Mouse (Mus musculus) MEL (cell line): ENCODE results near the gene Serpinb6d.

ENCODE experiments used
- CHD1 ChIP-seq: IDR thresholded peaks from 2 replicates; pipeline ENCODE4 v1.6.1; 2012; ENCODE audit warnings: low read depth, mild to moderate bottlenecking, inconsistent platforms, low read length, improper control_type of control experiment
- CHD2 ChIP-seq: IDR thresholded peaks from 2 replicates; pipeline ENCODE4 v1.6.1; 2011; ENCODE audit warnings: low read length, improper control_type of control experiment
- CTCF ChIP-seq, 3 experiments: IDR thresholded peaks in 2 of 3; conservative IDR thresholded peaks in 1 of 3; 2 replicates each; pipeline ENCODE4 v1.5.1; 2011 to 2012; ENCODE audit warnings: low read length in 3 of 3, low read depth in 2 of 3, mild to moderate bottlenecking in 2 of 3, improper control_type of control experiment in 1 of 3, inconsistent platforms in 1 of 3, mixed read lengths in 1 of 3, moderate library complexity in 1 of 3; ENCODE audit not compliant: control insufficient read depth in 1 of 3, insufficient read depth in 1 of 3, poor library complexity in 1 of 3, severe bottlenecking in 1 of 3
- ETS1 ChIP-seq: IDR thresholded peaks from 2 replicates; pipeline ENCODE4 v1.6.1; 2012; ENCODE audit warnings: low read depth, mild to moderate bottlenecking, inconsistent platforms, low read length, improper control_type of control experiment, moderate library complexity
- GATA1 ChIP-seq: IDR thresholded peaks from 2 replicates; pipeline ENCODE4 v1.6.1; 2011; ENCODE audit warnings: low read depth, low read length, improper control_type of control experiment
- JUND ChIP-seq: IDR thresholded peaks from 2 replicates; pipeline ENCODE4 v1.6.1; 2011; ENCODE audit warnings: low read depth, mild to moderate bottlenecking, improper control_type of control experiment, low read length
- POLR2A ChIP-seq, 2 experiments: IDR thresholded peaks; 2 replicates each; pipeline ENCODE4 v1.6.1; 2011 to 2012; ENCODE audit warnings: low read length in 2 of 2, mild to moderate bottlenecking in 2 of 2, control low read depth in 1 of 2, improper control_type of control experiment in 1 of 2, low read depth in 1 of 2, moderate library complexity in 1 of 2; ENCODE audit not compliant: control insufficient read depth in 1 of 2, insufficient read depth in 1 of 2, poor library complexity in 1 of 2
- POLR2AphosphoS5 ChIP-seq: IDR thresholded peaks from 2 replicates; pipeline ENCODE4 v1.6.1; 2012; ENCODE audit warnings: low read depth, borderline replicate concordance, mild to moderate bottlenecking, inconsistent platforms, low read length, moderate library complexity, mixed read lengths
- ZC3H11A ChIP-seq: IDR thresholded peaks from 2 replicates; pipeline ENCODE4 v1.6.1; 2012; ENCODE audit warnings: low read depth, mild to moderate bottlenecking, inconsistent platforms, low read length, improper control_type of control experiment

GRCm38 (mm10) chr13:33662550-33662949 is 1.3 kb downstream of the Serpinb6d start:
- TF ChIP-seq ETS1 (no peak), POLR2AphosphoS5 (no peak), POLR2A (IDR thresholded peaks at IDR 0.05; ENCODE audit: control insufficient read depth in 1 of 2, insufficient read depth in 1 of 2, low read depth in 1 of 2, low read length in 2 of 2, poor library complexity in 1 of 2) (no peak), CTCF (IDR thresholded peaks at IDR 0.05 in 2 of 3, conservative IDR thresholded peaks at IDR 0.05 in 1 of 3; ENCODE audit: control insufficient read depth in 1 of 3, insufficient read depth in 1 of 3, low read depth in 2 of 3, low read length in 3 of 3, poor library complexity in 1 of 3, severe bottlenecking in 1 of 3) (no peak), CHD1 (no peak), GATA1 (no peak), CHD2 (no peak), JUND (no peak), ZC3H11A (no peak)
